Mouse (Mus musculus) cortical plate, adult 2 months (tissue): ENCODE measurements around the gene Pcnx3. TPM values are rescaled to one million over a fixed set of nuclear protein-coding genes. Genes with fewer than 3 reads are reported as not detected.
A peak's percentile ranks its signal among the peaks of the same experiment; 100 is the strongest.

ENCODE experiments used
- H3K27ac ChIP-seq: fragments of 200-500 bp; 2 replicates; pipeline ENCODE4 v1.5.1; 2012; ENCODE audit warnings: low read length, control low read depth, inconsistent platforms; ENCODE audit not compliant: insufficient read depth
- H3K4me1 ChIP-seq: fragments of 200-500 bp; 2 replicates; pipeline ENCODE4 v1.6.1; 2011; ENCODE audit warnings: low read length; ENCODE audit not compliant: control insufficient read depth, insufficient read depth
- H3K4me3 ChIP-seq: fragments of 200-500 bp; 2 replicates; pipeline ENCODE4 v1.5.1; 2011; ENCODE audit warnings: mild to moderate bottlenecking, low read length, control low read depth; ENCODE audit not compliant: insufficient read depth
- CTCF ChIP-seq: fragments of 200-500 bp; IDR thresholded peaks from 2 replicates; pipeline ENCODE4 v1.5.1; 2011; ENCODE audit warnings: mild to moderate bottlenecking, control low read depth, low read length; ENCODE audit not compliant: insufficient read depth; ENCODE audit errors: extremely low read depth
- POLR2A ChIP-seq: fragments of 200-500 bp; IDR thresholded peaks from 2 replicates; pipeline ENCODE4 v1.6.1; 2011; ENCODE audit warnings: mild to moderate bottlenecking, low read length, control low read depth; ENCODE audit not compliant: insufficient read depth; ENCODE audit errors: extremely low read depth
- polyA plus RNA-seq: library from polyadenylated mRNA; depleted of rRNA; stranded (reverse); fragments of >200 nt; gene quantifications from 2 replicates; pipeline ENCODE4 v1.2.3, GENCODE M21; 2012

Pcnx3 gene
- polyA plus RNA-seq, 1 experiment, result 60.8 TPM

- Histone ChIP-seq H3K4me3 (peak overlapping the region; percentile 47), H3K27ac (no peak overlapping the region; the same call in 1 of the 2 replicates), H3K4me1 (peaks cover 7% of the 10 kb centered on the region)
- 0 out of 2 replicates have a peak, but pooled peaks have one; percentile 20 for TF ChIP-seq CTCF
- no peak for TF ChIP-seq POLR2A
Observed at GRCm38 (mm10) chr19:5715793-5716688, 27.3 kb upstream of the Pcnx3 start.

- no peak overlapping the region for H3K27ac ChIP-seq
- no peak overlapping the region for H3K4me3 ChIP-seq
- TF ChIP-seq POLR2A (no peak), CTCF (no peak)
- peaks cover 7% of the 10 kb centered on the region for H3K4me1 ChIP-seq
Observed at GRCm38 (mm10) chr19:5713730-5714129, 25.0 kb upstream of the Pcnx3 start.

DNA sequence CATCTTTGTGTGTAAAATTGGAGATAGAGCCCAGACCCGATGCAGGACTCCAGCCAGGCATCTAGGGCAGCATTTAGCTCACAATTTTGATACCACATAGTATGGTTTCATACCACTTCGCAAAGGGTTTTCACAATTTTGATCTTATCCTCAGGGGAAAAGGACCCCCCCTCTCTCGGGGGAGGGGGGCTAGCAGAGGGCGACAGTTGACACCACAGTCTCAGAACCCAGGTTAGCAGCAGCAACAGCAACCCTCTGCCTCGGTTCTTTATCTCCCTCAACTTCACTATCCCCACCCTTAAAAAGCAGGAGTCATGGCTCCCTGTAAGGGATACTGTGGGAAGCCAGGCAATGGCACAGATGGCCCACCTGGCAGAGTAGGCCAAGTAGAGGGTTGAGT, 24.5 kb upstream of the Pcnx3 start:
- H3K4me1 ChIP-seq, result peaks cover 7% of the 10 kb centered on the region
- H3K27ac ChIP-seq, result no peak overlapping the region
- TF ChIP-seq POLR2A (no peak), CTCF (no peak)
- H3K4me3 ChIP-seq, result no peak overlapping the region

- Histone ChIP-seq H3K4me3 (no peak overlapping the region), H3K4me1 (peaks cover 6% of the 10 kb centered on the region), H3K27ac (no peak overlapping the region)
- no peak for TF ChIP-seq CTCF
- no peak for TF ChIP-seq POLR2A
Observed at GRCm38 (mm10) chr19:5711907-5712460, 23.3 kb upstream of the Pcnx3 start.

DNA sequence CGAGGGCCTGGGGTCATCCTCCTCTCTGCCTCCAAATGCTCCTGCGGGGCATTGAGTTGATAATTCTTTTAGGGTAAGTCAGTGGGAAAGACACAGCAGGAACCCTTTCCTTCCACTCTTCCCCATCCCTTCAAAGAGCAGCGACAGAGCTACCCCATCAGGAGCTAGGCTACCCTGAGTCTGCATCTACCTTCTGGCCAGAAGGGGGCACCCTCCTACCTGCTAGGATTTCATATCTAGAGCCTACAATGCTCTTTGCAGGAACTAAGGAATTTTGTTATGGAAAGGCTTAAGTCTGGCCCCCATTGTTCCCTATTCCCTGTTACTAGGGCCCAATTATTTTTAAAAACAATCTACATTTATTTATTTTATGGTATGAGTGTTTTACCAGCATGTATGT, 22.5 kb upstream of the Pcnx3 start:
- TF ChIP-seq POLR2A, result no peak
- peak; percentile 80 for TF ChIP-seq CTCF
- no peak overlapping the region for H3K4me3 ChIP-seq
- no peak overlapping the region for H3K27ac ChIP-seq

DNA sequence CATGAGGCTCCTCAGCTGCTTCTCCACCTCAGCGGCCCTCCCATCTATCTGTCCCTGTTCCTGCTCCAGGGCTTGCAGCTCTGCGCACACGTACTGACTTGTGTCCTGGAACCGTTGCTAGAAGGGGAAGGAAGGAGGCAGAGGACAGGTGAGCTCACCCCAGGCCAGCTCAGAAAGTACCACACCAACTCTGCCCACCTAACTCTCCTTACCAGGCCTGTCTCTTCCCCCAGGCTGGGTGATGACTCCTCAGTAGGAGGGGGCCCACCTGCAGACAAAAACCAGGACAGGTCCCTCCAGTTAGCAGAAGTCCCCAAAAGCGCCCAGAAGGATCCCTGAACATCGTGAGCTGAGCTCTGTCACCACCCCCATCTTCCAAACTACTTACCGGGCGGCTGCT, 21.9 kb upstream of the Pcnx3 start:
- Histone ChIP-seq H3K4me3 (no peak overlapping the region), H3K27ac (no peak overlapping the region), H3K4me1 (peaks cover 5% of the 10 kb centered on the region; the same call in 1 of the 2 replicates)
- TF ChIP-seq POLR2A (no peak), CTCF (no peak)

More for the DNA sequence above, 22.5 kb upstream of the Pcnx3 start:
- peaks cover 5% of the 10 kb centered on the region; the same call in 1 of the 2 replicates for H3K4me1 ChIP-seq

DNA sequence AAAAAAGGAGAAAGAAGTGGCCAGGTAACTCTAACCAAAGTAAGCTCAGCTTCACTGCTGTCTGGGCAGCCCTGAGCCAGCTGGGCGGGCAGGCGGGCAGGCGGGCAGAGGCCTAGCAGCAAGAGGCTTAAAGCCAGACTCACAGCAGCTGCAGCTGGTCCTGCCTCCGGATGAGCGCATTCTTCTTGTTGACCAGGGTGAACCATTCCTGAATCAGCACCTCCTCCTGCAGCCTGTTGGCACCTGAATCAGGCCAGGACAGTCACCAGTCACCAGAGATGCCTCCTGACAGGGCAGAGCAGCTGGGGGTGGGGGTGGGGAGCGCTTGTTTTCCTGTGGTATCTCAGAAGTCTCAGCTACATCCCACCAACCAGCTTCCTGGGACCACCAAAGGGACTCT, 21.4 kb upstream of the Pcnx3 start:
- H3K4me3 ChIP-seq, result no peak overlapping the region
- TF ChIP-seq POLR2A (no peak), CTCF (no peak)
- H3K4me1 ChIP-seq, result peaks cover 5% of the 10 kb centered on the region; the same call in 1 of the 2 replicates
- no peak overlapping the region for H3K27ac ChIP-seq

DNA sequence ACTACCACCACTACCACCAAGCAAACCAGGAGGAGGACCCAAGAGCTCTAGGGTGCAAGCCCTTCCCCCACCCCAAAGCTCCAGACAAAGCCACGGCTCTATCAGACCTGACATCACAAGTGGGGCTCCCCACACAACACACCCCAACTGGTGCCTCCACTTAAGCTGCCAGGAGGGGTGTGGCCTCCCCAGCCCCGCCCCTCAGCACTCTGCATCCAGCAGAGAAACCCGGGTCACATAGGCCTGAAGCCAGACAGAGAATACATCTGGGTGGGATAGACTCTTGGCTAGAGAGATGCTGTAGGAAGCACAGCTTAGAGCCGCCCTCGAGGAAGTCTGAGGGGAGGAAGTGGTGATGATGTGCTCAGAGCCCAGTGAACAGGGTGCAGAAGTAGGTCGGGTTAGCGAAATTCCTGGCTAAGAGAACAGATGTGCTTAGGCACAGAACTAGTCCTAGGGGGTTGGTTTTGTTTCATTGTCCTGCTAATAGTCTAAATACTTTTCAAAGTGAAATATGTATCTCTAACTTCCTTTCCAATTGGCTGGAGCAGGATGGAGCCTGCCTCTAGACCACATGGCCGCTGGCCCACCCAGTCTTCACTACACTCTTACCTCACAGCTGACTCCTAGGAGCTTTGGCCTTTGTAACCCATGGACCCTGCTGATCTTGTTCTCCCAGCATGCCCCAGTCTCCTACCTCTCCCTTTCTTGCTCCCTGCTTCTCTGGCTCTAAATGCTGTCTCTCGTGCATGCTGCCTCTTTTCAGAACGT, 16.3 kb upstream of the Pcnx3 start:
- Histone ChIP-seq H3K27ac (no peak overlapping the region), H3K4me3 (no peak overlapping the region), H3K4me1 (no peaks in the 10 kb centered on the region)
- TF ChIP-seq POLR2A (no peak), CTCF (no peak)

DNA sequence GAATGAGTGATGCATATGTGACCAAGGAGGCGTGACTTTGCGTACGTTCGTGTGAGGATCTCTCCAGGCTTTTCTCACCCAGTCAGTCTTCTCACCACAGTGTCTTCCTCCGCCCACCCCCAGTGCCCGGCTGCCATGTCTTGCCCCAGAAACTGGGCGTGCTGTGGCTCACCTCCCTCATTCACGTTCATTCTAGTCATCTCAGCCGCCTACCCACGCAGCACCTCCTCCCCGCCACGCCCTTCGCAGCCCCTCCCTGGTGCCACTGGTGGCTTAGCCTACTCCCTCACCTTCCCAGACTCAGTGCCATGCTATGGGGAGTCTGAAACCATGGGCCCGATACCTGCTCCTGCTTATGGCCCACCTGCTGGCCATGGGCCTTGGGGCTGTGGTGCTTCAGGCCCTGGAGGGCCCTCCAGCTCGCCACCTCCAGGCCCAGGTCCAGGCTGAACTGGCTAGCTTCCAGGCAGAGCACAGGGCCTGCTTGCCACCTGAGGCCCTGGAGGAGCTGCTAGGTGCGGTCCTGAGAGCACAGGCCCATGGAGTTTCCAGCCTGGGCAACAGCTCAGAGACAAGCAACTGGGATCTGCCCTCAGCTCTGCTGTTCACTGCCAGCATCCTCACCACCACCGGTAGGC, 15.6 kb upstream of the Pcnx3 start, which contains the start of gene Kcnk7:
Kcnk7 (plus strand) TSS at position 205 of the 638 bp plus-strand sequence.
- H3K27ac ChIP-seq, result no peak within 1 kb of the TSS
- TF ChIP-seq POLR2A, result no peak
- TF ChIP-seq CTCF, result no peak
- no peak within 1 kb of the TSS for H3K4me3 ChIP-seq
- H3K4me1 ChIP-seq, result no peaks in the 10 kb centered on the region
